Mouse (Mus musculus): ENCODE results near the gene Nr1d1. TPM values are rescaled to one million over a fixed set of nuclear protein-coding genes. Genes with fewer than 3 reads are reported as not detected.

The Nr1d1 gene
- polyA plus RNA-seq, 1 experiment from 2014 or later = 5.6 TPM

DNA sequence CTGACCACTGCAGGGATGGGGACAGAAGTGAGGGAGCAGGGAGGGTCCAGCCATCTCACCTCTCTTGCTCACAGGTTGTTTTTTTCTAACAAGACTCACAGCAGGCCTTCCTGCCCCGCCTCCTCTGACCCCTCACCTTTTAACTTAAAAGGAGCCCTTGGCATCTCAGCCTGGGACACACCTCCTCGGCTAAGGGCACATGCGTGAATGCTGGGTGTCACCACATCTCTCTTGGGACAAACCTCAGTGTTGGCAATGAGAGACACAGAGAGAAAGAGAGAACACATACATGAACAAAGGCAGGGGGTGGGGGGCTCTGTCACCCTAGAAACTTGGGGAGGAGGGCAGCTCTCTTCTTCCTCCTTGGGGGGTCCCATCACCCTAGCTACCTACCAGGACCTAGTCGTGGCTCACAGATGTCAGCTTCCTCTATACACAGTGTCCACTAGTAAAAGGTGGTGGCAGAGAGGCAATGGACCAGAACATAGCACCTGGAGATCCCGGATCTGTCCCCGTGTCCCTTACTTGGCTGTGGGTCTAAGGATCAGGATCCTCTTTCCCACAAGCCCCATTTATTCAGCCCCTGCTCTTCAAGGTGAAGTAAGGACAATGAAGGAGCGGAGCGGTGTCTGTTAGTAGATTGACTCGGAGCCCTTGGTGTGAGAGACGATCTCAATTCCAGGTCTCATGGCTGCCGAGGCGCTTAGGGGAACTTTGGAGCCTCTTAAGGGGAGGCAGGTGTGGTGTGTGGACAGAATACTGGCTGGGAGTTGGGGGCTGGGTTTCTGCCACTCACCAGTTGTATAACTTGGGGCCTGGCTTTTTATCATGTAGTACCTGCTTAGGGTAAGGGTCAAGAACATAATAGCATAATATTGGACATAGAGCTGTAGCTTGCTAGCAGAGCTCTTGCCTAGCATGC lies 28.9 kb downstream of the Nr1d1 start:
- no peaks in the 10 kb centered on the region for H3K9me3 ChIP-seq (replicated peaks; ENCODE audit: control insufficient read depth, low read length)
- H3K27me3 ChIP-seq (ENCODE audit: control insufficient read depth, insufficient read depth, low read length) = no peaks in the 10 kb centered on the region
- ATAC-seq (replicated peaks; ENCODE audit: insufficient number of reproducible peaks, low FRiP score, low TSS enrichment) = no peak
- peak overlapping the region; percentile 56 for H3K4me2 ChIP-seq
- 41% methylated on average over 12 of the region's 12 CpGs for WGBS (ENCODE audit: insufficient replicate concordance)
- H3K4me3 ChIP-seq (ENCODE audit: low read depth, low read length) = no peak overlapping the region
- H3K9ac ChIP-seq (ENCODE audit: low read depth, low read length) = 0 out of 2 replicates have a peak overlapping the region, but pooled peaks have one; percentile 8
- H3K36me3 ChIP-seq (ENCODE audit: control insufficient read depth, insufficient read depth, low read length) = no peaks in the 10 kb centered on the region
- H3K4me1 ChIP-seq (ENCODE audit: control insufficient read depth, insufficient read depth, low read length) = peaks cover 86% of the 10 kb centered on the region
- H3K27ac ChIP-seq (ENCODE audit: low read depth, low read length) = 0 out of 2 replicates have a peak overlapping the region, but pooled peaks have one; percentile 18

DNA sequence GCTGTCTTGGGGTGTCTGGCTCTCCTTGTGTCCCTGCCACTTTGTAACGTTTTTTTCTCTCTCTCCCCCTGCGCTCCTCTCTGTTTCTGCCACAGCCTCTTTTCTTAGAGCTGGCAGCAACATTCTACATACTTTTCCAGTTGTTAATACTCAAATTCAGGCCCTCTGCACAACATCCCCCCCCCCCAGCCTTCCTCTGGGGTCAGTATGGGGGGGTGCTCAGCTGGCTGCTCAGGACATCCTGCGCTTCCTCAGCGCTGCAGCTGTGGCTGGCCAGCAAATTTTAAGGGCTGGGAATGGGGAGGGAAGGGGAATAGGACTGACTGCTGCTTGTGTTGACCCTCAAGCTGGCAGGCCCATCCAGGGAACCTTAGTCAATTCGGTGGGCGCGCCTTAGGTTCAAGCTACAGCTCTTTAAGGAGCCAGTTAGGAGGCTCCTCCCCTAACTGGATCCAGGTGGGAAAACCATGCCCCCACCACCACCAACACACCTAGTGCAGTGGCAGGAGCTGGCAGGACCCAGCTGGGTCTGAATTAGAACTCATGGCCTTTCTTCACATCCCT lies 30.6 kb downstream of the Nr1d1 start:
- H3K9ac ChIP-seq (ENCODE audit: low read depth, low read length) = peak overlapping the region; percentile 44
- H3K27me3 ChIP-seq (ENCODE audit: control insufficient read depth, insufficient read depth, low read length) = no peaks in the 10 kb centered on the region
- no peak for ATAC-seq (replicated peaks; ENCODE audit: insufficient number of reproducible peaks, low FRiP score, low TSS enrichment)
- H3K4me1 ChIP-seq (ENCODE audit: control insufficient read depth, insufficient read depth, low read length) = peaks cover 80% of the 10 kb centered on the region
- peak overlapping the region; percentile 89 for H3K4me3 ChIP-seq (ENCODE audit: low read depth, low read length)
- H3K27ac ChIP-seq (ENCODE audit: low read depth, low read length) = peak overlapping the region; percentile 93
- H3K4me2 ChIP-seq = peak overlapping the region; percentile 81
- WGBS (ENCODE audit: insufficient replicate concordance) = 36% methylated on average over 7 of the region's 7 CpGs
- H3K36me3 ChIP-seq (ENCODE audit: control insufficient read depth, insufficient read depth, low read length) = no peaks in the 10 kb centered on the region
- H3K9me3 ChIP-seq (replicated peaks; ENCODE audit: control insufficient read depth, low read length) = no peaks in the 10 kb centered on the region

DNA sequence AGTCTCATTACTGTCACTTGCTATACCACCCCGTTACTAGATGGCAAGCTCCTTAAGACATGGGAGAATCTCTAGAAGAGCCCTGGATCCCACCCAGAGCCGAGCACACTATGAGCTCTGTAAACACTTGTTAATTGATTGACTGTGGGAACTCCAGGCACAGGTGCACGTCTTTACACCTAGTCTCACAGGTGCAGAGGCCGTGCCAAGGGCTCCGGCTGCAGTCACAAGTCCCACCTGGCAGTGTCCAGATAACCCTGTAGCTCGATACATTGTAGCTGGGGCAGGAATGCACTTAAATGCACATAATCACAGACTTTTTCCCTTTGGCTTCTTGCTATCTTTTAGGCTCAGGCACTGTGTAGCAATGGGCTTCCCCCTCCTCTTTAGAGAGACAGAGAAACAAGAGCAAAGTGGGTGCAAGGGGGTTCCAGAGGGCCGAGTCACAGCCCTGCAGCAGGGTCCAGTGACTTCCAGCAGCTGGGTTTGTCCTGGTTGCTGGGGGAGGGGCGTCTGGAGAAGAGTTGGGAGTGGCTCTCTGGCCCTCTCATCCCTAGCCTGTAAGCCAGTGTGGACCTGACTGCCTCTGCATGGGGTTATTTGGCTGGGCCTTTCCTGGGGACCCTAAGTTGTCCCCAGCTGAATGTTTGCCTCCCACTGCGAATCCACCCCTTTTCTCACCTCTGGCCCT lies 31.3 kb downstream of the Nr1d1 start:
- Histone ChIP-seq H3K4me2 (peak overlapping the region; percentile 81), H3K9ac (ENCODE audit: low read depth, low read length) (peak overlapping the region; percentile 44), H3K4me3 (ENCODE audit: low read depth, low read length) (peak overlapping the region; percentile 89), H3K36me3 (ENCODE audit: control insufficient read depth, insufficient read depth, low read length) (no peaks in the 10 kb centered on the region), H3K27ac (ENCODE audit: low read depth, low read length) (peak overlapping the region; percentile 93), H3K27me3 (ENCODE audit: control insufficient read depth, insufficient read depth, low read length) (no peaks in the 10 kb centered on the region), H3K4me1 (ENCODE audit: control insufficient read depth, insufficient read depth, low read length) (peaks cover 75% of the 10 kb centered on the region), H3K9me3 (replicated peaks; ENCODE audit: control insufficient read depth, low read length) (no peaks in the 10 kb centered on the region)
- 4% methylated on average over 9 of the region's 9 CpGs for WGBS (ENCODE audit: insufficient replicate concordance)
- no peak for ATAC-seq (replicated peaks; ENCODE audit: insufficient number of reproducible peaks, low FRiP score, low TSS enrichment)

DNA sequence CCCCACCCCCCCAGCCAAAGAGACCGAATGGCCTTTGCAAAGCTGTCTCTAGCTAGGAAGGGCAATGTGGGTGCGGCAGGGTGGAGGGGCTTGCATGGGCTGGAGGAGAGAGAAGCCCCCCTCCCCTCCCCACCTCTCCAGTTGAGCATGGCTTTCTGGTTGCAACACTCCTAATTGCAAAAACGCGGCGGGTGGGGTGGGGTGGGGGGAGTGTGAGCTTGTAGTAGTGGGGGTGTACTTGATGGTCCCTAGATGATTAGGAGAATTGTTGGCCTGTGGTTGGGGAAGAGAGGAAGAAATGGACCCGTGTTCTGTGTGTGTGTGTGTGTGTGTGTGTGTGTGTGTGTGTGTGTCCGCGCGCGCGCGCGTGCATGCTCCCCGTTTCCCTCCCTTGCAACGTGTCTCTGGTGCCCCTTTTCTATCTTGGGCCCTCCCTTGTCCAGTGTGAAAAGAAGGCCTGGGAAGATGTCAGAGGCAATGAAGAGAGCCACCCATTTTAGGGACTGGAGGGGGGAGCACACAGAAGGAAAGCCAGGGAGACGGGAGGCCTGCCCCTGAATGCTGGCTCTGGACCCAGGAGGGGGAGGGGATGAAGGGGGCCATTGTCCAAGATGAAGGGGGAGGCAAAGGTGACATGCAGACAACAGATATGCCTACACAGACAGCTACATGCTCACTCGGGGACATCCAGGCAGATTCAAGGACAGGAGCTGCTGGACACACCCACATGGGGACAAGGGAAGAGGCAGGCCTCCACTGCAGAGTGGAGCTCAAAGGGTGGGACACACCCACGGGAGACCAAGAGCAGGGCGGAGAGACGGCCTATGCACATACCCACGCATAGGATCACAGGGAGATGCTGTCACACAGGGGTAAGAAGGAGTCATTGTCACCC lies 32.5 kb downstream of the Nr1d1 start:
- H3K4me3 ChIP-seq (ENCODE audit: low read depth, low read length) = peak overlapping the region; percentile 89
- 3% methylated on average over 21 of the region's 21 CpGs for WGBS (ENCODE audit: insufficient replicate concordance)
- no peak for ATAC-seq (replicated peaks; ENCODE audit: insufficient number of reproducible peaks, low FRiP score, low TSS enrichment)
- H3K9ac ChIP-seq (ENCODE audit: low read depth, low read length) = peak overlapping the region; percentile 98
- H3K27me3 ChIP-seq (ENCODE audit: control insufficient read depth, insufficient read depth, low read length) = no peaks in the 10 kb centered on the region
- H3K27ac ChIP-seq (ENCODE audit: low read depth, low read length) = peak overlapping the region; percentile 93
- H3K4me1 ChIP-seq (ENCODE audit: control insufficient read depth, insufficient read depth, low read length) = peaks cover 66% of the 10 kb centered on the region
- H3K36me3 ChIP-seq (ENCODE audit: control insufficient read depth, insufficient read depth, low read length) = no peaks in the 10 kb centered on the region
- no peaks in the 10 kb centered on the region for H3K9me3 ChIP-seq (replicated peaks; ENCODE audit: control insufficient read depth, low read length)
- H3K4me2 ChIP-seq = peak overlapping the region; percentile 81

DNA sequence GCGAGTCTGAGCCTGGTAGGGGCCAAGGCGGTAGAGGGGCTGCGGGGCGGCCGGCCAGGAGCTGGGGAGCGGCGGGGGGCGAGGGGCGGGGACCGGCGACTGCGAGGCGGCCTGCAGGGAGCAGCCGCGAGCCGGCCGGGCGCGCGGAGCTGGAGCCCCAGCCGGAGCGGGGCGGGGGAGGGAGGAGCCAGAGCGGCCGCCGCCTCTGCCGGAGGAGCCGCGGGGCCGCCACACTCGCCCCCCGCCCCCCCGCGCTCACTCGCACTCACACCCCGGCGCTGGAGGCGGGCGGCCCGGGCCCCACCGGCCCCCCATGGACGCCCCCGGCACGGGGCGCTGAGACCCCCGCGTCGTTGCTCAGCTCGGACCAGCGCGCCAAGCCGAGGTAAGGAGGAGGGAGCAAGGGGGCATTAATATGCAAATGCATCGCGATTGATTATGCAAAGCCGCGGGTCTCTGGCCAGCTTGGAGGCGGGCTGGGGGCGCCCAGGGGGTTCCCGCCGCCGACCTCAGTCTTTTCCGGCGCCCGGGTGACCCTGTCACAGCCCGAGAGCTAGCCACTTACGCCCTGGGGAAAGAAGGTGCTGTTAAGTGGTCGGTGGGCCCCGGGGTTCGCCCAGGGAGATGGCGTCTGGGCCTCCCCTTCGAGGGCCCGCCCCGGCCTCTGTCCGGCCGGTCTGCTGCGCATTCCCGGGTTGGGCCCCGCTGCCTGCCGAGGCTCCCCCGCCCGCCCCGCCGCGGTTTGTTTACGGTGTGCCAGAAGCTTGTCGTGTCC lies 33.3 kb downstream of the Nr1d1 start:
- Histone ChIP-seq H3K36me3 (ENCODE audit: control insufficient read depth, insufficient read depth, low read length) (no peaks in the 10 kb centered on the region), H3K9ac (ENCODE audit: low read depth, low read length) (peak overlapping the region; percentile 98), H3K4me3 (ENCODE audit: low read depth, low read length) (peak overlapping the region; percentile 89), H3K27ac (ENCODE audit: low read depth, low read length) (peak overlapping the region; percentile 93), H3K27me3 (ENCODE audit: control insufficient read depth, insufficient read depth, low read length) (no peaks in the 10 kb centered on the region), H3K4me2 (peak overlapping the region; percentile 81), H3K9me3 (replicated peaks; ENCODE audit: control insufficient read depth, low read length) (no peaks in the 10 kb centered on the region), H3K4me1 (ENCODE audit: control insufficient read depth, insufficient read depth, low read length) (peaks cover 59% of the 10 kb centered on the region)
- peak; percentile 78 for ATAC-seq (replicated peaks; ENCODE audit: insufficient number of reproducible peaks, low FRiP score, low TSS enrichment)
- under 1% methylated on average over 61 of the region's 86 CpGs for WGBS (ENCODE audit: insufficient replicate concordance)

DNA sequence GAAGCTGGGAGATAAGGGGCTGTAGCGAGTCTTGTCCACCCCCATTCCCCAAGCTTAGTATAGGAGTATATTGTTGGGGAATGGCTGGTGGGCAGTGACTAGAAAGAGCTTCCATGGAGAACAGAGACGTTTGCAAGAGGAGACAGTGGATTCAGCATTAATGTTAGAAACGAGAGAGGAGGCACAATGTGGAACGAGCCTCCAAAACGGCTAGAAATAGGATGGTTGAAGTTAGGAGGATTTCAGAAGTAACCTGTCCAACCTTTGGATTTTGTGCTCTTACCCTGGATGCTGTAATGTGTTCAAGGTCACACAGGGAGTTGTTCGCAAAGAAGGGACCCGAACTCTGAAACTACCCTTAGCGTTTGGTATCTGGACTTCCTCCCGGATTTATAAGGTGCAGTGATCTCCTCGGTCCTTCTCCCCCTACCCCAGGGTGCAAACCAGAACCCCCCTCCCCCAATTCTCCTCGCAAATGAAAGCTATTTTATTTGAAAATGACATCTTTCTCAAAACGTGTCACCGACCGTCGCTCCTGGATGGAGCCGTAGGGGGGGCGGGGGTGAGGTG lies 34.0 kb downstream of the Nr1d1 start:
- no peaks in the 10 kb centered on the region for H3K9me3 ChIP-seq (replicated peaks; ENCODE audit: control insufficient read depth, low read length)
- WGBS (ENCODE audit: insufficient replicate concordance) = under 1% methylated on average over 17 of the region's 17 CpGs
- H3K4me1 ChIP-seq (ENCODE audit: control insufficient read depth, insufficient read depth, low read length) = peaks cover 52% of the 10 kb centered on the region
- H3K36me3 ChIP-seq (ENCODE audit: control insufficient read depth, insufficient read depth, low read length) = no peaks in the 10 kb centered on the region
- H3K4me3 ChIP-seq (ENCODE audit: low read depth, low read length) = peak overlapping the region; percentile 89
- H3K9ac ChIP-seq (ENCODE audit: low read depth, low read length) = peak overlapping the region; percentile 98
- no peaks in the 10 kb centered on the region for H3K27me3 ChIP-seq (ENCODE audit: control insufficient read depth, insufficient read depth, low read length)
- peak overlapping the region; percentile 81 for H3K4me2 ChIP-seq
- H3K27ac ChIP-seq (ENCODE audit: low read depth, low read length) = peak overlapping the region; percentile 93
- ATAC-seq (replicated peaks; ENCODE audit: insufficient number of reproducible peaks, low FRiP score, low TSS enrichment) = no peak

DNA sequence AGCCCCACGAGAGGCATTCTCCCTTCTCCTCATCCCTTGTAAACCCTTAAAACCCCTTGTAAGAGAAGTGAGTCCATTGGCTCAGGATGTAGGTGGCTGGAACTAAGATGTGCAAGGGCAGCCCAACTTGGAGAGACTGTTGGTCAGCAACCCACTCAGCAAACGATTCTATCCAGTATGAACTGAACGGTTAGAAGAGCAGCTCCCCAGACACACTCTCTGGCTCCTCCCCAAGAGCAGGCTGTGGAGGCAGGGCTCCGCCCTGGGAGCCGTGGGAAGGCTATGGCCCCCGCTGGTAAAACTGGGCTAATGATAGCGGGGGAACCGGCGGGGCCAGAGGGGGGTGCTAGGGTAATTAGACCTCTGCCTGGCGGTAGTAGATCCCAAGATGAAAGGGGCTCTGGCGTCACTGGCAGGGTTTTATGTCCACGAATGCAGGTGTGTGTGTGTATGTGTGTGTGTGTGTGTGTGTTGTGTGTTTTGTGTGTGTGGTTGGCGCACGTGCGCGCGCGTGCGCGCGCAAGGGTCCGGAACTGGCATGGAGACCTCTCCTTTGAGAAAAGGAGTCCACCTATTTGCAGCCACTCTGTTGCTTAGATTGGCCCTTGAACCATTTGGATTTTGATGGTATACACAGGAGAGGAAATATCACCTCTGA lies 34.6 kb downstream of the Nr1d1 start, which contains the start of gene Thra:
Gene Thra (plus strand): TSS at position 246 of the 658 bp plus-strand sequence.
- H3K9me3 ChIP-seq (replicated peaks; ENCODE audit: control insufficient read depth, low read length) = no peaks in the 10 kb centered on the region
- peak within 1 kb of the TSS; percentile 81 for H3K4me2 ChIP-seq
- peak; percentile 64; the same call in 1 of the 2 replicates for ATAC-seq (replicated peaks; ENCODE audit: insufficient number of reproducible peaks, low FRiP score, low TSS enrichment)
- peak within 1 kb of the TSS; percentile 98 for H3K9ac ChIP-seq (ENCODE audit: low read depth, low read length)
- H3K36me3 ChIP-seq (ENCODE audit: control insufficient read depth, insufficient read depth, low read length) = no peaks in the 10 kb centered on the region
- H3K27ac ChIP-seq (ENCODE audit: low read depth, low read length) = peak within 1 kb of the TSS; percentile 93
- peaks cover 46% of the 10 kb centered on the region for H3K4me1 ChIP-seq (ENCODE audit: control insufficient read depth, insufficient read depth, low read length)
- peak within 1 kb of the TSS; percentile 89 for H3K4me3 ChIP-seq (ENCODE audit: low read depth, low read length)
- no peaks in the 10 kb centered on the region for H3K27me3 ChIP-seq (ENCODE audit: control insufficient read depth, insufficient read depth, low read length)
- 0% methylated on average over 22 of the region's 22 CpGs for WGBS (ENCODE audit: insufficient replicate concordance)
